Mouse (Mus musculus): Measurements from ENCODE around the gene Slc35e2.
"Not testable (repeated sequence)": the region's sequence is repeated elsewhere in the genome, so short reads cannot be mapped to it uniquely, and the experiment has no call there.

Gene Slc35e2

DNA sequence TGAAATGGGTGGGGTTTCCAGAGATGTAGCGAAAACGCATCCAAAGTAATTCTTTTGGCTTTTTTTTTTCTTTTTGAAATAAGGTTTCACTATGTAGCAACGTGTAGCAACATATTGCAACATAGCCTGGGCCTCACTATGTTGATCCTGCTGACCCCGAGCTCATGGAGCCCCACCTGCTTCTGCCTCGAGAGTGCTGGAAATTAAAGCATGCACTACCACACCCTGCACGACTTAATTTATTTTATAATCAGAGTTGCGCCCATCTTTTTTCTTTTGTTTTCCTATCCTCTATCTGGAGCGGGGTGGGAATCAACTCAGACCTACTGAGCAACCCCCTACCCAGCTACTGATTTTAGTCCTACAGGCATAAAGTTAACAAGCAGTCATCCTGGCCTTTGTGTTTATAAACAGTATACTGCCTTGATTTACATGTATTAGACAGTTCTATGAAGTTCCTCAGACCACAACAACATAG is 68.4 kb downstream of the Slc35e2 start:
- DNase-seq (ENCODE audit: low spot score): no peak

DNA sequence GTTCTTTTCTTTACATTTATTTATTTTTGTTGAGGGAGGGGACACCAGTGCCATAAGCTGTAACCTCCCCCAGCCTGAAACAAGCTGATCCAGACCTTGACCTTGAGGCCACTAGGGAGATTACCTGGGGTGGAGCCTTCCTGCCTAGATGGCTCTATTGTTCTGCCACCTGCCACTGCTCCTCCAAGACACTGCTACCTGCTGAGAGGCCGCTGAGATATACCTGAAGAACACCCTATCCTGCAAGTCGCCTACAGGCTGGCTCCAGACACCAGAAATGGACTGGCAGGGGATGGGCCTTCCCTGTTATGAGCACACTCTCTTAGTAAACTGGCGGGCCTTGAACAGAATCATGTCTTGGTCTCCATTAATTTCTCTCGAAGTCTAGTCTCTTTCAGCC is 69.0 kb downstream of the Slc35e2 start:
- not testable (repeated sequence) for DNase-seq (ENCODE audit: low spot score)

DNA sequence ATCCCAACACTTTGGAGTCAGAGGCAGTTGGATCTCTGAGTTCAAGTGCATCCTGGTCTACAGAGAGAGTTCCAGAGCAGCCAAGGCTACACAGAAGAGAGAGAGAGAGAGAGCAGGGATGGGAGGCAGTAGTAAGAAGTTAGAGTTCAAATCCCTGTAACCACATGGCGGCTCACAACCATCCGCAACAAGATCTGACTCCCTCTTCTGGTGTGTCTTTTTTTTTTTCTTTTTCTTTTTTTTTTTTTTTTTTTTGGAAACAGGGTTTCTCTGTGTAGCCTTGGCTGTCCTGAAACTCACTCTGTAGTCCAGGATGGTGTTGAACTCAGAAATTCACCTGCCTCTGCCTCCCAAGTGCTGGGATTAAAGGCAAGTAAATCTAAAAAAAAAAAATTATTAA is 70.9 kb downstream of the Slc35e2 start:
- no peak for DNase-seq (ENCODE audit: low spot score)
